Mouse (Mus musculus): ENCODE data around the gene Ms4a4a.

DNA sequence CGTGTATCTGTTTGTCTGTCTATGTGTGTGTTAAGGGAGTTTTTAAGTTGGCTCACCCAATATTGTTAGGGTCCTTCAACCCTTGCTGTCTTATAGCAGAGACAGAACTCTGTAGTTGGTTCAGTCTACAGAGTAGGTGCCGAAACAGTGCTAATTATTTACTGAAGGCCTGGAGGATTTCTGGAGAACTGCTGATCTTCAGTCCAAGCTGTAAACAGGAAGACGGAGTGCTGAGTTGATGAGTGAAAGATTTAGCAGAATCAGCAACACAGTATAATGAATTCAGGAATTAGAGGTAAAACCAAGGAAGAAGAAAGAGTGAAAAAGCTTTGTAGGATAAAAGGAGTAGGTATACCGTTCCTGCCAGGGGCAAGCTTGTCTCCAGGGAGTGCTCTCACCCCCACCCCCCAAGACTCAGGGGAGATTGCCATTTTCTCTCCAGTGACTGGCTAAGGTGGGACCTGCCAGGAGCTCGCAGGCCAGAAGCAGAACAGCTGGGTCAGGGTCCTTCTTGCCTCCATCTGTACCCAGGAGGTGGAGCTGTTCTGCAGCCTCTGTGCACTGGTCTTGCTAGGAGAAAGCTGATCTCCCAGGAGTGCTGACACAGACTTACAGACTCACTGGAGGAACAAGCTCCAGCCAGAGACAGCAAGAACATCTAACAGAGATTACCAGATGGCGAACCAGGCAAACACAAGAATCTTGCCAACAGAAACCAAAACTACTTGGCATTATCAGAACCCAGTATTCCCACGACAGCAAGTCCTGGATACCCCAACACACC lies 25.4 kb upstream of the Ms4a4a start:
- TF ChIP-seq GATA1 (IDR thresholded peaks at IDR 0.05; ENCODE audit: low read length) (no peak), TAL1 (IDR thresholded peaks at IDR 0.05; ENCODE audit: low read length) (no peak)
